Mouse (Mus musculus) forebrain, embryonic 15.5 days (tissue): Measurements from ENCODE around the gene Selplg. TPM values are rescaled to one million over a fixed set of nuclear protein-coding genes. Genes with fewer than 3 reads are reported as not detected.
A peak's percentile ranks its signal among the peaks of the same experiment; 100 is the strongest.
"Not testable (repeated sequence)": the region's sequence is repeated elsewhere in the genome, so short reads cannot be mapped to it uniquely, and the experiment has no call there.

Experiments
- ATAC-seq: fragments of 200-750 bp; cut with Nextera tagmentation; replicated peaks from 2 replicates; pipeline ENCODE4 v1.8.0; 2017; ENCODE audit warnings: mild to moderate bottlenecking, moderate TSS enrichment, moderate library complexity
- H3K27ac ChIP-seq: fragments of 300-500 bp; sonication (generic); replicated peaks from 2 replicates; pipeline ENCODE4 v1.5.1; 2015; ENCODE audit warnings: mild to moderate bottlenecking, inconsistent platforms
- H3K27me3 ChIP-seq: fragments of 300-500 bp; sonication (generic); 2 replicates; pipeline ENCODE4 v1.6.1; 2015; ENCODE audit warnings: inconsistent platforms
- H3K36me3 ChIP-seq: fragments of 300-500 bp; sonication (generic); 2 replicates; pipeline ENCODE4 v1.6.1; 2015; ENCODE audit warnings: mild to moderate bottlenecking, inconsistent platforms
- H3K4me1 ChIP-seq: fragments of 300-500 bp; sonication (generic); 2 replicates; pipeline ENCODE4 v1.6.1; 2015; ENCODE audit warnings: inconsistent platforms
- H3K4me2 ChIP-seq: fragments of 300-500 bp; sonication (generic); replicated peaks from 2 replicates; pipeline ENCODE4 v1.6.1; 2015; ENCODE audit warnings: mild to moderate bottlenecking, inconsistent platforms
- H3K4me3 ChIP-seq: fragments of 300-500 bp; sonication (generic); 2 replicates; pipeline ENCODE4 v1.5.1; 2015; ENCODE audit warnings: mild to moderate bottlenecking, inconsistent platforms
- H3K9ac ChIP-seq: fragments of 300-500 bp; sonication (generic); replicated peaks from 2 replicates; pipeline ENCODE4 v1.6.1; 2015; ENCODE audit warnings: mild to moderate bottlenecking, inconsistent platforms
- H3K9me3 ChIP-seq: fragments of 300-500 bp; sonication (generic); 2 replicates; pipeline ENCODE4 v1.6.1; 2016; ENCODE audit warnings: inconsistent platforms
- WGBS: fragments of 180-500 bp; shearing (Covaris S2); methylation state at CpG from one replicate; pipeline ENCODE4 v1.1.7; 2015; ENCODE audit warnings: mixed read lengths; 5-methylcytosine and 5-hydroxymethylcytosine counted together
- polyA plus RNA-seq: library from polyadenylated mRNA; unstranded; fragments of >200 nt; fragmentation: Nextera tagmentation; extraction: Ambion mirVana; gene quantifications from 2 replicates; pipeline ENCODE4 v1.2.1, GENCODE M21; 2015

Gene Selplg
- polyA plus RNA-seq, 1 experiment from 2014 or later = 1.8 TPM

DNA sequence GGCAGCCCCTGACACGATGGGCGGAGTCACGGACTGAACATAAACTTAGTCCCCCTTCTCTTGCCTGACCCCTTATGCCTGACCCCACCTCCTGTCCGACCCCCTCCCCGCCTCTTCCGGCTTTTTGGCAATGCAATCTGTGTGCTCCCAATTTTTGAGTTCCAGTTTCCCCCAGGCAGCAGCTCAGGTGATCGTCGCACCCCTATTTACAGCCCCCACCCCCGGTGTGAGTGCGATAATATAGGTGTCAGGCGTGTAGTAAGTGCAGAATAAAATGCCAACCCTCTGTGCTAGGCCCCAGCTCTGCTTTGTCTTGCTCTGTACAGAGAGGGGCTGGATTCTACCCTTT, 17.4 kb downstream of the Selplg start:
- WGBS = 55% methylated on average over 11 of the region's 11 CpGs
- no peak for ATAC-seq
- no peaks in the 10 kb centered on the region for H3K9me3 ChIP-seq

DNA sequence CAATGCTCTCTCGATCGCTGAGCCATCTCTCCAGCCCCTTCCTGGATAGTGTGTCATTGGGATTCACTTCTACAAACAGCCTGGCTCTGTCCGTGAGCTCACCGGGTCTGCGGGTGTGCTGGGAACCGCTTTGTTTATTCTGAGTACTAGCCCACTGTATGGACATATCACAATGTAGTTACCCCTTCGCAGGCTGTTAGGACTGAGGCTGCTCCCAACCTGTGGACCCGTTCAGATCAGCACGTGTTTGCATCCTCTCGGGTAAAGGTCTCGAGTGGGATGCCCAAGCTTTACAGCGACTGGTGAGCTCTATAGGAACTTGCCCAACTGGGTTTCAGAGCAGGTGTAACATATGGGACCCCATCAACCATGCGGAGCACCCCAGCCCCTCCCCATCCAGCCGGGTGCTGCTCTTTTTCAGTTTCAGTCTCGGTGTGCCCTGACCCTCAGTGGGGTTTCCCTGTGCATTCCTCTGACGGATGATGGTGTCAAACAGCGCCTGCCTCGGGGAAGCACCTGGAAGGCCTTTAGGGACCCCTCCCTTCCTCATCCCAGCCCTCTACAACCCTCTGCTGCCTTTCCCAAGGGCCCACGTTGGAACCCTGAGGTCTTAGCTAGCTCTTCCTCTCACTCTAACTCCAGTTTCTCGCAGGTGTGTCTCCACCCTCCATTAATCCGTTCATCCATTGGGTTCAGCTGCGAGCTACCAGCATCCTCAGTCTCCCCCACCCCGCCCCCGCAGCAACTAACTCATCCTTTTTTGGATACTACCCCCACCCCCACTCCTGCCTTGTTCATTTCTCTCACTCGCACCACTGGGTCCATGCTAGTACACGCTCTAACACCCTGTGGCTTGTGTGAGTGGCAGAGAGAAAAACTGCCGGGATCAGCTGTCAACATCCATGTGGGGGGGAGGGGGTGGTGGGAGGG, 18.1 kb downstream of the Selplg start:
- Histone ChIP-seq H3K27me3 (no peaks in the 10 kb centered on the region), H3K4me3 (no peak overlapping the region), H3K9ac (no peak overlapping the region), H3K4me1 (peaks cover 4% of the 10 kb centered on the region; the same call in 1 of the 2 replicates), H3K4me2 (no peak overlapping the region), H3K36me3 (no peaks in the 10 kb centered on the region), H3K9me3 (no peaks in the 10 kb centered on the region), H3K27ac (no peak overlapping the region)
- 37% methylated on average over 27 of the region's 27 CpGs for WGBS
- ATAC-seq = no peak

More for the DNA sequence above, 17.4 kb downstream of the Selplg start:
- Histone ChIP-seq H3K4me3 (no peak overlapping the region), H3K4me2 (no peak overlapping the region), H3K27ac (no peak overlapping the region), H3K9ac (no peak overlapping the region), H3K27me3 (no peaks in the 10 kb centered on the region), H3K4me1 (peaks cover 4% of the 10 kb centered on the region; the same call in 1 of the 2 replicates), H3K36me3 (no peaks in the 10 kb centered on the region)

DNA sequence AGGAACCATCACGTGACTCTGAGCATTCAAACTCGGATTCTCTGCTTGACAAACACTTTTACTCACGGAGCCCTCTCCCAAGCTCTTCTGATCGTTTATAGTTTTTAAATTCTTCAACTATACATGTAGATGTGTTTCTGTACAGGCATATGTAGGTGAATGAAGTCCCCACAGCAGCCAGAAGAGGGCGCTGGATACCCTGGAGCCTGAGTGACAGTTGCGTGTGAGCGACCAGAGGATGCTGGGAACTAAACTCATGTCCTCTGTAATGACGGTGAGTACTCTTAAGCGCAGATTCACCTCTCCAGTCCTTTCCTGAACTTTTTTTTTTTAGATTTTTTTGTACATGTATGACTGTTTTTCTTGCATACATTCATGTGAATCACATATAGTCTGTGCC, 18.8 kb downstream of the Selplg start:
- Histone ChIP-seq H3K9ac (no peak overlapping the region), H3K4me3 (no peak overlapping the region), H3K9me3 (no peaks in the 10 kb centered on the region), H3K36me3 (no peaks in the 10 kb centered on the region), H3K4me2 (no peak overlapping the region), H3K27me3 (no peaks in the 10 kb centered on the region), H3K4me1 (peaks cover 4% of the 10 kb centered on the region; the same call in 1 of the 2 replicates), H3K27ac (no peak overlapping the region)
- WGBS = 26% methylated on average over 9 of the region's 9 CpGs
- ATAC-seq = no peak

- H3K4me2 ChIP-seq = no peak overlapping the region
- no peaks in the 10 kb centered on the region for H3K27me3 ChIP-seq
- H3K4me1 ChIP-seq = peaks cover 4% of the 10 kb centered on the region; the same call in 1 of the 2 replicates
- H3K36me3 ChIP-seq = no peaks in the 10 kb centered on the region
- H3K9ac ChIP-seq = no peak overlapping the region
- no peak for ATAC-seq
- 92% methylated on average over 2 of the region's 2 CpGs for WGBS
- no peak overlapping the region for H3K27ac ChIP-seq
- no peaks in the 10 kb centered on the region for H3K9me3 ChIP-seq
- H3K4me3 ChIP-seq = no peak overlapping the region
Observed at GRCm38 (mm10) chr5:113812638-113813037, 19.8 kb downstream of the Selplg start.

DNA sequence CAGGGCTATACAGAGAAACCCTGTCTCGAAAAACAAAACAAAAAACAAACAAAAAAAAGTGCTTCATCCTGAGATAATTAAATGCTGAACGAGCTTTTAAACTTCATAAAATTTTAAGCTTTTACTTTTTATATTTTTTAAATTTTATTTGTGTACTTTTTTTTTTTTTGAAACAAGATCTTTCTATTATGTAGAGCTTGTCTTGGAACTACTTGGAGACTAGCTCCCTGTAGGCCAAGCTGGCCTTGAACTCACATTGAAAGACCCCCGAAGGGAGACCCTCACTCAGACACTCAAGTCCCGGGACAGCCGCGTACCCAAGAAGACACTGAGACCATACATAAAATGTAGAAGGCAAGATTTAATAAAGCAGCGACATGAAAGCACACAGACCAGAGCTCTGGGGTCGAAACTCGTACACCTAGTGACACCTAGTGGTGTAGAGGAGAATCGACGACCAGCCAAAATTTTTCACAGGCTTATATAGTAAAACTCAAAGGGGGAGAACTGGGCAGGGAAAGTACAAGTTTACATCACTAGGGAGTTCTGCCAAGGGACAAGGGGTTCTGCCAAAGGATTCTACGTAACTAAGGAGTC, 20.5 kb downstream of the Selplg start:
- ATAC-seq, H3K9me3 ChIP-seq: not testable (repeated sequence)
- WGBS = 22% methylated on average over 11 of the region's 12 CpGs

GRCm38 (mm10) chr5:113810111-113810510, 22.3 kb downstream of the Selplg start:
- H3K27me3 ChIP-seq = no peaks in the 10 kb centered on the region

More for the DNA sequence above, 20.5 kb downstream of the Selplg start:
- not testable (repeated sequence) for H3K36me3 ChIP-seq, H3K4me2 ChIP-seq, H3K27ac ChIP-seq, H3K4me3 ChIP-seq, H3K27me3 ChIP-seq, H3K4me1 ChIP-seq, H3K9ac ChIP-seq

DNA sequence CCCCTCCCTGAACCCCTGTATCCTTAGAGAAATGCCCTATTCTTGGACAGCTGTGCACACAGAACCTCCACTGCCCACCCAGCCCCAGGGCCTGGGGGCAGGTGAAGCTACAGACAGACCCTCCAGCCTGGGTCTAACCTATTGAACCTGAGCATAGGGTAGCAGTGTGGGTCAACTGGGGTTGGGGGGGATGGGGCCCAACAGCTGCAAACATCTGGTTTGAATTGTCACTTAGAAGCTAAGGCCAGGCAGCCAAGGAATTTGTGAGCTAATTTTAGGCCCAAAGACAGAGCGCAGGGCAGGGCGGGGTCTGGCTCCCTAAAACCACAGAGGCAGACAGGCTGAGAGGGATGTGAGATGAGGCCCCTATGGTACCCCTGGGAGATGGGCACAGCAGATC, 24.3 kb downstream of the Selplg start:
- ATAC-seq = no peak
- Histone ChIP-seq H3K27ac (no peak overlapping the region), H3K9me3 (no peaks in the 10 kb centered on the region), H3K36me3 (no peaks in the 10 kb centered on the region), H3K4me3 (no peak overlapping the region), H3K4me1 (no peaks in the 10 kb centered on the region), H3K27me3 (no peaks in the 10 kb centered on the region), H3K4me2 (no peak overlapping the region), H3K9ac (no peak overlapping the region)
- WGBS = 89% methylated on average over 2 of the region's 2 CpGs

More at GRCm38 (mm10) chr5:113810111-113810510, 22.3 kb downstream of the Selplg start:
- Histone ChIP-seq H3K9ac (no peak overlapping the region), H3K4me2 (no peak overlapping the region), H3K9me3 (no peaks in the 10 kb centered on the region), H3K4me3 (no peak overlapping the region), H3K36me3 (no peaks in the 10 kb centered on the region), H3K4me1 (no peaks in the 10 kb centered on the region), H3K27ac (no peak overlapping the region)
- no peak for ATAC-seq
- 93% methylated on average over 4 of the region's 4 CpGs for WGBS

- WGBS = 69% methylated on average over 9 of the region's 9 CpGs
Observed at GRCm38 (mm10) chr5:113807712-113808111, 24.7 kb downstream of the Selplg start.

GRCm38 (mm10) chr5:113806414-113806813, 26.0 kb downstream of the Selplg start:
- Histone ChIP-seq H3K36me3 (no peaks in the 10 kb centered on the region), H3K27me3 (no peaks in the 10 kb centered on the region), H3K9ac (no peak overlapping the region), H3K27ac (no peak overlapping the region), H3K9me3 (no peaks in the 10 kb centered on the region), H3K4me1 (no peaks in the 10 kb centered on the region), H3K4me3 (no peak overlapping the region), H3K4me2 (no peak overlapping the region)
- 48% methylated on average over 10 of the region's 10 CpGs for WGBS
- ATAC-seq = no peak

More at GRCm38 (mm10) chr5:113807712-113808111, 24.7 kb downstream of the Selplg start:
- Histone ChIP-seq H3K27me3 (no peaks in the 10 kb centered on the region), H3K4me2 (no peak overlapping the region), H3K27ac (no peak overlapping the region), H3K4me3 (no peak overlapping the region), H3K9ac (no peak overlapping the region), H3K36me3 (no peaks in the 10 kb centered on the region), H3K9me3 (no peaks in the 10 kb centered on the region), H3K4me1 (no peaks in the 10 kb centered on the region)
- no peak for ATAC-seq

GRCm38 (mm10) chr5:113805301-113805700, 27.1 kb downstream of the Selplg start:
- no peak for ATAC-seq
- H3K4me2 ChIP-seq = no peak overlapping the region
- no peak overlapping the region for H3K27ac ChIP-seq
- H3K9me3 ChIP-seq = no peaks in the 10 kb centered on the region
- H3K9ac ChIP-seq = no peak overlapping the region
- peaks cover 4% of the 10 kb centered on the region for H3K4me1 ChIP-seq
- 92% methylated on average over 9 of the region's 9 CpGs for WGBS
- no peaks in the 10 kb centered on the region for H3K27me3 ChIP-seq
- no peaks in the 10 kb centered on the region for H3K36me3 ChIP-seq
- H3K4me3 ChIP-seq = no peak overlapping the region

DNA sequence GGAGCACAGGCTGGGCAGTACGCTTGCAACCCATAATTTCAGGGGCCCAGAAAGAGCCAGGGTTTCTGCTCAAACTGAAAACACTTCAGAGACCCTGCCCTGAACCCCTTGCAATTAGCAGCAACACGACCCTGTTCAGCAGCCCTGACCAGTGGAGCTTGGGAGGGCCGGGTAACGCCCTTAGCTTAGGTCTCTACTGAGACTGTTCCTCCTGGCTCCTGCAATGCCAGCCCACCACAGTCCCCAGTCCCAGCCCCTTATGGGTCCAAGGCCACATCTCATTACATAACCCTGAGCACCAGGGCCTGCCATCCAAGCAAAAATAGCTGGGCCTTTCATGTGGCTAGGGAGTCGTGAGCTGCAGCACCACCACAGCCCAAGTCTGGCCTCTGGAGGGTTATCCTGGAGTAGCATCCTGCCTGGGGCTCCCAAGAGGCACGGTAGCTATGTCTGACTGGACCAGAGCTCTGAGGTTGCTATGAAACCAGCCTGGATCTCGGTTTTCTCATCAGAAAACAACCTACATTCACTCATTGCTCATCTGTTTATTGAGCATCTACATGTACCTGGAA, 28.0 kb downstream of the Selplg start:
- H3K4me2 ChIP-seq = no peak overlapping the region
- H3K4me1 ChIP-seq = peaks cover 7% of the 10 kb centered on the region
- H3K36me3 ChIP-seq = no peaks in the 10 kb centered on the region
- H3K4me3 ChIP-seq = no peak overlapping the region
- no peak overlapping the region for H3K27ac ChIP-seq
- ATAC-seq = no peak
- H3K9ac ChIP-seq = no peak overlapping the region
- 65% methylated on average over 7 of the region's 7 CpGs for WGBS
- H3K9me3 ChIP-seq = no peaks in the 10 kb centered on the region
- no peaks in the 10 kb centered on the region for H3K27me3 ChIP-seq

GRCm38 (mm10) chr5:113800280-113800679, 32.2 kb downstream of the Selplg start, which contains the start of gene Tmem119:
TSS of gene Tmem119 (minus strand) at chr5:113800516.
- Histone ChIP-seq H3K4me2 (no peak within 1 kb of the TSS), H3K36me3 (no peaks in the 10 kb centered on the region), H3K27me3 (no peaks in the 10 kb centered on the region), H3K4me3 (no peak within 1 kb of the TSS), H3K9ac (no peak within 1 kb of the TSS), H3K4me1 (peaks cover 7% of the 10 kb centered on the region), H3K27ac (no peak within 1 kb of the TSS), H3K9me3 (no peaks in the 10 kb centered on the region)
- ATAC-seq = peak; percentile 78
- 0% methylated on average over 11 of the region's 11 CpGs for WGBS
